Mouse (Mus musculus): ENCODE measurements at regions not wholly inside any gene's neighbourhood (a gene's known extent, or its start where the extent isn't known, plus 50 kb on each side); places are given as distances from the start of the nearest gene placed in this dataset.

DNA sequence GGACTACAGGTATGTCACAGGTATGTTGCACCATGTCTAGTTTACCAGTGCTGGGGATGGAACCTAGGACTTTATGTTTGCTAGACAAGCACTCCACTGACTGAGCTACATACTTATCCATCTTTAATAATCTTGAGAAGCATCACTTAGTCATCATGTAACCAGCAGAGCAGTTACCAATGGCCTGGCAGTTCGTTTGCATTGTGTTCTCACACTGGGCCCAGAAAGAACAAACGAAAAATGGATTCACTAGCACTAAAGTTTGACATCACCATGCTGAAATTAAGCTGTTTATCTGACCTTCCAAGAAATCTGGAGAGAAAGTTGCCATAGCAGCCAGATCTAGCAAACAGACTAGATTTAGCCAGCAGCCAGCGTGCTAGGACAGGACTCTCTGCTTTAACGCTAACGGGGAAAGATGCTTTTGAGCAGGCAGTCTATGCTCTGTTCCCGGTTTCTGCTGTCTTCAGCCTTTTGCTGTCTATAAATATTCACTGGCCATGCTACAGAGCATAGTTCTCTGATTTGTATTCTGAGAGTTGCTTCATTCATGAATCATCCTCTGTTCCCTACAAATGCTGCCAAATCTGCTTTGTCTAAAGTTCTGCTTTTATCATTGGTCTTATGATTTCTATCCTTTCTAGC, 229.6 kb downstream of the Qdpr start:
- H3K27ac ChIP-seq (ENCODE audit: insufficient read depth, low read length) = no peak overlapping the region
- H3K27me3 ChIP-seq (ENCODE audit: control insufficient read depth, insufficient read depth, low read length) = no peaks in the 10 kb centered on the region
- WGBS = 72% methylated on average over 6 of the region's 6 CpGs

DNA sequence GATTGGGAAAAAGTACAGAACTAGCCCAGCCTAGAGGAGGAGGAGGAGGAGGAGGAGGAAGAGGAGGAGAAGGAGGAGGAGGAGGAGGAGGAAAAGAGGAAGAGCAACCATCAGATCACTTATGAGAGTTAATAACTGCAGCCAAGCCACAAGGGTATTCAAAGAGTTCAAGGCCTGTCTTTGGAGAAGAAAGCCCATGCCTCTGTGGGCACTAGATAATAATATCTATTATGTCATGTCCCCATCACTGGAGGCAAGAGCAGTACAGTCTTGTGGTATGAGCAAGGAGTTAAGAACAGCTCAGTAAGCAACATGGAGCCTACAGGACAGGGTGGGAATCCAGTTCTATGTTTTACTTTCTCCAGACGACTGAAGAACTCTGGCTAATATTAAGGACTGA, 230.5 kb downstream of the Qdpr start:
- H3K27ac ChIP-seq (ENCODE audit: insufficient read depth, low read length) = no peak overlapping the region
- TF ChIP-seq CTCF (IDR thresholded peaks at IDR 0.05; ENCODE audit: borderline replicate concordance, insufficient read depth, low read depth, low read length) (no peak), POLR2A (IDR thresholded peaks at IDR 0.05; ENCODE audit: borderline replicate concordance, insufficient read depth, low read length) (no peak)

More for the DNA sequence above, 229.6 kb downstream of the Qdpr start:
- no peak for TF ChIP-seq CTCF (IDR thresholded peaks at IDR 0.05; ENCODE audit: borderline replicate concordance, insufficient read depth, low read depth, low read length)
- no peak for TF ChIP-seq POLR2A (IDR thresholded peaks at IDR 0.05; ENCODE audit: borderline replicate concordance, insufficient read depth, low read length)
- no peaks in the 10 kb centered on the region for H3K4me1 ChIP-seq (ENCODE audit: control insufficient read depth, insufficient read depth, low read length)
- no peak for DNase-seq
- no peak overlapping the region for H3K4me3 ChIP-seq (replicated peaks; ENCODE audit: insufficient read depth, low read depth, low read length)

DNA sequence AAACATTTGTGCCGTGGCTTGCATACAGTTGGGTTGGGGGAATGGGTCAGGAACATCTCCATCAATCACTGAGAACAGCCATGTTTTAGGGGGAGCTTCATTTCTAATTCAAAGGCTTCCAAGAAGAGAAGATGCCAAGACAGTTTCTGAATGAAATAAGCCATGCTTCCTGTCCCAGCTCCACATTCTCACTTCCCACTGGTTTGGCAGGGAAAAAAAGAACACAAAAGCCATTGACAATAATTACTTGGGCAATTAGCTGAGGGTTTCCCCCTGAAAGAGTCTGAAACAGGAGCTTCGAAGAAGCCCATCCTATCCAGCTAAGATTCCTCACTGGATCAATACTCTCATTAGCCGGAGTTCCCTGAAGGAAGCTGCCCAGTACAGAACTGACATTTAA, 230.9 kb downstream of the Qdpr start:
- TF ChIP-seq POLR2A (IDR thresholded peaks at IDR 0.05; ENCODE audit: borderline replicate concordance, insufficient read depth, low read length) = no peak
- no peak for TF ChIP-seq CTCF (IDR thresholded peaks at IDR 0.05; ENCODE audit: borderline replicate concordance, insufficient read depth, low read depth, low read length)
- H3K4me1 ChIP-seq (ENCODE audit: control insufficient read depth, insufficient read depth, low read length) = no peaks in the 10 kb centered on the region
- no peak for DNase-seq
- no peaks in the 10 kb centered on the region for H3K27me3 ChIP-seq (ENCODE audit: control insufficient read depth, insufficient read depth, low read length)
- no peak overlapping the region for H3K27ac ChIP-seq (ENCODE audit: insufficient read depth, low read length)
- H3K4me3 ChIP-seq (replicated peaks; ENCODE audit: insufficient read depth, low read depth, low read length) = no peak overlapping the region
- WGBS = 63% methylated on average over 3 of the region's 3 CpGs

More for the DNA sequence above, 230.5 kb downstream of the Qdpr start:
- no peak for DNase-seq
- no peaks in the 10 kb centered on the region for H3K27me3 ChIP-seq (ENCODE audit: control insufficient read depth, insufficient read depth, low read length)
- no peaks in the 10 kb centered on the region for H3K4me1 ChIP-seq (ENCODE audit: control insufficient read depth, insufficient read depth, low read length)
- no peak overlapping the region for H3K4me3 ChIP-seq (replicated peaks; ENCODE audit: insufficient read depth, low read depth, low read length)
- 64% methylated on average over 1 of the region's 1 CpGs for WGBS

GRCm38 (mm10) chr5:45214475-45214874, 235.6 kb downstream of the Qdpr start:
- H3K27ac ChIP-seq (ENCODE audit: insufficient read depth, low read length) = no peak overlapping the region

GRCm38 (mm10) chr5:45198408-45198807, 251.6 kb downstream of the Qdpr start:
- H3K4me1 ChIP-seq (ENCODE audit: control insufficient read depth, insufficient read depth, low read length) = no peaks in the 10 kb centered on the region
- no peaks in the 10 kb centered on the region for H3K27me3 ChIP-seq (ENCODE audit: control insufficient read depth, insufficient read depth, low read length)
- H3K27ac ChIP-seq (ENCODE audit: insufficient read depth, low read length) = no peak overlapping the region
- no peak overlapping the region for H3K4me3 ChIP-seq (replicated peaks; ENCODE audit: insufficient read depth, low read depth, low read length)
- TF ChIP-seq CTCF (IDR thresholded peaks at IDR 0.05; ENCODE audit: borderline replicate concordance, insufficient read depth, low read depth, low read length) (no peak), POLR2A (IDR thresholded peaks at IDR 0.05; ENCODE audit: borderline replicate concordance, insufficient read depth, low read length) (no peak)
- no peak for DNase-seq
- WGBS = 89% methylated on average over 1 of the region's 1 CpGs

More at GRCm38 (mm10) chr5:45214475-45214874, 235.6 kb downstream of the Qdpr start:
- no peak for DNase-seq
- H3K27me3 ChIP-seq (ENCODE audit: control insufficient read depth, insufficient read depth, low read length) = no peaks in the 10 kb centered on the region
- TF ChIP-seq POLR2A (IDR thresholded peaks at IDR 0.05; ENCODE audit: borderline replicate concordance, insufficient read depth, low read length) = no peak
- no peak for TF ChIP-seq CTCF (IDR thresholded peaks at IDR 0.05; ENCODE audit: borderline replicate concordance, insufficient read depth, low read depth, low read length)
- H3K4me1 ChIP-seq (ENCODE audit: control insufficient read depth, insufficient read depth, low read length) = no peaks in the 10 kb centered on the region
- no peak overlapping the region for H3K4me3 ChIP-seq (replicated peaks; ENCODE audit: insufficient read depth, low read depth, low read length)

- H3K27ac ChIP-seq (ENCODE audit: insufficient read depth, low read length) = no peak overlapping the region
- H3K4me3 ChIP-seq (replicated peaks; ENCODE audit: insufficient read depth, low read depth, low read length) = no peak overlapping the region
- H3K4me1 ChIP-seq (ENCODE audit: control insufficient read depth, insufficient read depth, low read length) = no peaks in the 10 kb centered on the region
- WGBS = 30% methylated on average over 3 of the region's 3 CpGs
- no peak for TF ChIP-seq POLR2A (IDR thresholded peaks at IDR 0.05; ENCODE audit: borderline replicate concordance, insufficient read depth, low read length)
- no peak for TF ChIP-seq CTCF (IDR thresholded peaks at IDR 0.05; ENCODE audit: borderline replicate concordance, insufficient read depth, low read depth, low read length)
- no peak for DNase-seq
- no peaks in the 10 kb centered on the region for H3K27me3 ChIP-seq (ENCODE audit: control insufficient read depth, insufficient read depth, low read length)
These were observed 253.9 kb downstream of the Qdpr start for GRCm38 (mm10) chr5:45196159-45196558.

DNA sequence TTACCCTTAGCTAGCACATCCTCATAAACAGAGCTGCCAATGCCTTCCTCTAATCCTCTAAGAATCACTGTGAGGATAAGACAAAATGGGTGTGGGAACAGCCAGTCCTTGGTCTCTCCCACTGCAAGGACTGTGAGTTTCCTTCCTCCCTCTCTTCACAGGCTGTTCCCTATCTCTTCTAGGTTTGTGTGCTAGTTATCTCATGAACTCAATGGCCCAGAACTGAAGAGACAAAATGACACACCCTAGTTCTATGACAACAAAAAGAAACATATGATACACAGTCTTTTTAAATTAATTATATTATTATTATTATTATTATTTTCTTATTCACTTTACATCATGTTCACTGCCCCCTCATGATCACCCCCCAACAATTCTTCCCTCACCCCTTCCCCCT, 257.7 kb downstream of the Qdpr start:
- Histone ChIP-seq H3K4me1 (ENCODE audit: control insufficient read depth, insufficient read depth, low read length) (no peaks in the 10 kb centered on the region), H3K27me3 (ENCODE audit: control insufficient read depth, insufficient read depth, low read length) (no peaks in the 10 kb centered on the region), H3K27ac (ENCODE audit: insufficient read depth, low read length) (no peak overlapping the region), H3K4me3 (replicated peaks; ENCODE audit: insufficient read depth, low read depth, low read length) (no peak overlapping the region)
- no peak for DNase-seq
- no peak for TF ChIP-seq CTCF (IDR thresholded peaks at IDR 0.05; ENCODE audit: borderline replicate concordance, insufficient read depth, low read depth, low read length)
- no peak for TF ChIP-seq POLR2A (IDR thresholded peaks at IDR 0.05; ENCODE audit: borderline replicate concordance, insufficient read depth, low read length)

DNA sequence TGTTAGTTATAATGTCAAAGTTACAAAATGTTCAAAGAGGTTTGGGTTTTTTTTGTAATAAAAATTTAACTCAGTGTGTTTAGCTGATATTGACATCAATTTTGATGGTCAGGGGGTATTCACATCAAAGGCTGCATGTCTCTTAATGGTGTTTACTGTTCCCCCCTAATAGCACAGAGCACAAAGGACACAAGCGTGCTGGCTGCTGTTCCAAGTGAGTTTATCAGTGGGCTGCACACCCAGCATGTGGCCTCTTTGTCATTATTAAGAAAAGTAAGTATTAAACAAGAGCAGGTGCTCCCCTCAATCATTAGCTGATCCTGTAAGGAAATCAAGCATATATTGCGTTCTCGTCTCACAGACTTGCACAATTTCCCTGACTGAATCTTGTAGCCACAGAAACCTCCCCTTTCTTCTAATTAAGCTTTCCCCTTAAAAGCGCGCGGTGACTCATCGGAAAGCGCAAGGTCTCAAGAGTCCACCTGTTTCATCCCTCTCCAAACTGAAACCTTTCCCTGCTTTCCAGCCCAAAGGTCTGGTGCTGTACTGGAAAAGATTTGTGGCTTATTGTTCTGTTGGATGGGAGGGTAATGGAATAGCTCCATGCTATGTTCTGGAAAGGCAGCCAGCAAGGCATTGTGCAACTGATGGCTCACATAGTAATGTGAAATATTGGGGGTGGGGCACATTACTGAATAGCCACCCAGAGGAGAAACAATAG, 276.8 kb downstream of the Qdpr start:
- H3K4me1 ChIP-seq (ENCODE audit: control insufficient read depth, insufficient read depth, low read length) = no peaks in the 10 kb centered on the region
- H3K27ac ChIP-seq (ENCODE audit: insufficient read depth, low read length) = no peak overlapping the region
- H3K4me3 ChIP-seq (replicated peaks; ENCODE audit: insufficient read depth, low read depth, low read length) = no peak overlapping the region
- TF ChIP-seq POLR2A (IDR thresholded peaks at IDR 0.05; ENCODE audit: borderline replicate concordance, insufficient read depth, low read length) (no peak), CTCF (IDR thresholded peaks at IDR 0.05; ENCODE audit: borderline replicate concordance, insufficient read depth, low read depth, low read length) (no peak)
- H3K27me3 ChIP-seq (ENCODE audit: control insufficient read depth, insufficient read depth, low read length) = no peaks in the 10 kb centered on the region
- WGBS = 62% methylated on average over 8 of the region's 8 CpGs
- no peak for DNase-seq
